Mouse (Mus musculus): ENCODE measurements around the gene Hba-a2.

- TF ChIP-seq CTCF (IDR thresholded peaks at IDR 0.05; ENCODE audit: insufficient read depth, low read length) (no peak), POLR2A (IDR thresholded peaks at IDR 0.05; ENCODE audit: borderline replicate concordance, extremely low read depth, low read depth, low read length) (no peak)
Observed at GRCm38 (mm10) chr11:32266776-32267175, 29.5 kb upstream of the Hba-a2 start.
